15 mouse cellular contexts compared by ENCODE assay signal in the genomic region with DNA sequence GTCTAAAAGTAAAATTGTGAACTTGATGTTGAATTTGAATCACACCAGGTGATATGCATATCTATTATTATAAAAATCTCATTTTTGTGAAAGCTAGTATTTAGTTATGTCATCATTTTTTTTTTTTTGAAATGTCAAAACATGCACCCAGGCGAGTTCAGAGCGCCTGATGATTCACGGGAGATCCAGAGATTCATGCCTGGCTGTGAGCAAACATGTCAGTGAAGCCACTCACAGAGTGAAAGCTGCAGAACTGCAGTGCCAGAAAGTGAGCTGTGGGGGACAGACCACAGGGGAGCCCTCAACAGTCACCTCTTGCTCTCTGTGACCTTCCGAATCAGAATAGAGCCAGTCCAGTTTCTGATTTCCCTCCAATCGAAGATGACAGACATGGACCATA.
"Had no signal": no experiment of that assay in that cellular context is flagged by ENCODE, and none has a peak within 500 bp of the region (broad histone marks: within the 10 kb centered on the region; RNA-seq: fewer than 3 reads in every experiment).

No protein-coding gene starts in this region.

- H3K4me3 ChIP-seq: neural tube, embryonic 15.5 days; stomach, embryonic 15.5 days had no signal

- H3K9me3 ChIP-seq: neural tube, embryonic 15.5 days; stomach, embryonic 15.5 days had no signal

- H3K36me3 ChIP-seq: neural tube, embryonic 15.5 days; stomach, embryonic 15.5 days had no signal

- H3K4me1 ChIP-seq: neural tube, embryonic 15.5 days; stomach, embryonic 15.5 days had no signal

- DNase-seq: retina, postnatal 1 day; right cerebral cortex, adult 18-20 months; right cerebral cortex, postnatal 14 days; right cerebral cortex, postnatal 25 days; right cerebral cortex, postnatal 4 days; spleen, adult 18-20 months; thymus, adult 18-20 months; thymus, adult 2 months; thymus, postnatal 14 days; thymus, postnatal 25 days; thymus, postnatal 36 days; thymus, postnatal 4 days had no signal

- H3K9ac ChIP-seq: neural tube, embryonic 15.5 days; stomach, embryonic 15.5 days had no signal

- H3K4me2 ChIP-seq: neural tube, embryonic 15.5 days; stomach, embryonic 15.5 days had no signal

- H3K27ac ChIP-seq: neural tube, embryonic 15.5 days; stomach, embryonic 15.5 days; stomach, postnatal 0 days had no signal

- H3K27me3 ChIP-seq: neural tube, embryonic 15.5 days; stomach, embryonic 15.5 days had no signal
